Mouse (Mus musculus) megakaryocyte, embryonic 14.5 days (primary cell): ENCODE measurements around the gene Sntb2.

ENCODE experiments used
- FLI1 ChIP-seq: IDR thresholded peaks from 2 replicates; pipeline ENCODE4 v1.6.1; 2012; ENCODE audit warnings: low read length, inconsistent platforms, mixed read lengths
- GATA1 ChIP-seq: IDR thresholded peaks from 3 replicates; pipeline ENCODE4 v1.6.1; 2012; ENCODE audit warnings: mixed read lengths, low read length, inconsistent platforms, borderline replicate concordance

DNA sequence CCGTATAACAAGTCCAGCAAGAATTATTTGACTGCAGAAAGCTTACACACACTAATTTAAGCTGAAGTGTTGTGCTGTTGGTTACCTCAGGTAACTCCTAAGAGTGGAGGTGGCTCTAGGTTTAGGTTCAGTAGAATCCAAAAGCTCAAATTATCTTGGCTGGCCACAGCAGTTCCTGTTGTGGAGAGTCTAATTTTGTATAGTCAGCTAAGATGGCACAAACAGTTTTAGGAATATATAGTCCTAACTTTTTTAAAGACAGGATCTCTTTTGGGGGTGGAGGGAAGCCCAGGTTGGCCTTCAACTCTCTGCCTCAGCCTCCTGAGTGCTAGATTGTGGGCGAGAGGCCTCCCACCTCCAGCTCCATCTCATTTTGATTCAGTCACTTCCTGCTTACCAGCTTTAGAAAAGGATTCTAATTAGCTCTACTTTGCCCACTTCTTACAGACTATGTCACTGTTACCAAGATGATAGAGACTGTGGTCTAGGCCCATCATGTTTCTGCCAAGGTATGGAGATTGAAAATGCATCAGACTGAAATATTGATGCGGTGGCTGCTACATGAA is 13.2 kb downstream of the Sntb2 start:
- no peak for TF ChIP-seq FLI1
- TF ChIP-seq GATA1, result no peak
